Mouse (Mus musculus): Measurements from ENCODE around the gene Klhl2.

DNA sequence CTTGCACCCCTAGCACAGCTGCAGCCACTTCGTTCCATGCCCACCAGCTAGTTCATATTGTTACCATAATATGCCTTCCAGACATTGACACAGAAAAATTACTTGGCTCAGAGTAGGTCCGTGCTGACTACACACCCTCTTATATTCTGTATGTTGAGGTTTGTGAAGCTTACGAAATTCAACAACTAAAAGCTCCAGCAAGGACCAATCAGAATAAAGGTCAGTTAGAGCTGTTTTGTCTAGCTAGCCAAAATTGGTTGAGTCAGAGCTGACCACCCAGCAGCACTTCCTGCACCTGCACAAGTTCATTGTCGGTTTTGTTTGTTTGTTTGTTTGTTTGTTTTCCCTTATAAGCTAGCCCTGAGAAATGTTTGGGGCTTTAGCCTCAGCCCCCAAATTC, 44.8 kb downstream of the Klhl2 start:
- TF ChIP-seq TCF12 (IDR thresholded peaks at IDR 0.05; ENCODE audit: insufficient read depth, poor library complexity, severe bottlenecking) (no peak), MAX (IDR thresholded peaks at IDR 0.05; ENCODE audit: low read depth) (no peak), USF1 (IDR thresholded peaks at IDR 0.05; ENCODE audit: low read depth) (no peak), POLR2A (IDR thresholded peaks at IDR 0.05; ENCODE audit: insufficient read length, low read depth) (no peak), MYOD1 (IDR thresholded peaks at IDR 0.05; ENCODE audit: control insufficient read depth in 1 of 3, insufficient read length in 2 of 3, low read depth in 2 of 3) (no peak), MYOG (IDR thresholded peaks at IDR 0.05; ENCODE audit: control insufficient read depth in 1 of 3, insufficient read depth in 1 of 3, insufficient read length in 2 of 3, low read depth in 2 of 3) (no peak), CEBPB (IDR thresholded peaks at IDR 0.05; ENCODE audit: insufficient read depth, poor library complexity, severe bottlenecking) (no peak), POLR2AphosphoS2 (IDR thresholded peaks at IDR 0.05; ENCODE audit: insufficient read length, low read depth) (no peak), E2F4 (IDR thresholded peaks at IDR 0.05; ENCODE audit: insufficient read depth) (no peak)
